ENCODE assay signal across 18 mouse cellular contexts in genomic region chr7:109448060-109448459, GRCm38 (mm10). TPM values are rescaled to one million over a fixed set of nuclear protein-coding genes. Genes with fewer than 3 reads are reported as not detected.
"Had no signal": no experiment of that assay in that cellular context is flagged by ENCODE, and none has a peak within 500 bp of the region (broad histone marks: within the 10 kb centered on the region; RNA-seq: fewer than 3 reads in every experiment).

No protein-coding gene starts in this region.

- H3K4me3 ChIP-seq: neural tube, embryonic 15.5 days; stomach, embryonic 15.5 days had no signal

- H3K4me1 ChIP-seq: neural tube, embryonic 15.5 days; stomach, embryonic 15.5 days had no signal

- H3K27ac ChIP-seq: neural tube, embryonic 15.5 days; stomach, embryonic 15.5 days; stomach, postnatal 0 days had no signal

- H3K36me3 ChIP-seq: neural tube, embryonic 15.5 days; stomach, embryonic 15.5 days had no signal

- DNase-seq: retina, postnatal 1 day; right cerebral cortex, adult 18-20 months; right cerebral cortex, postnatal 14 days; right cerebral cortex, postnatal 25 days; right cerebral cortex, postnatal 4 days; spleen, adult 18-20 months; thymus, adult 18-20 months; thymus, adult 2 months; thymus, postnatal 14 days; thymus, postnatal 25 days; thymus, postnatal 36 days; thymus, postnatal 4 days had no signal

- H3K4me2 ChIP-seq: neural tube, embryonic 15.5 days; stomach, embryonic 15.5 days had no signal

- H3K9me3 ChIP-seq: neural tube, embryonic 15.5 days; stomach, embryonic 15.5 days had no signal

- H3K27me3 ChIP-seq: neural tube, embryonic 15.5 days; stomach, embryonic 15.5 days had no signal

- H3K9ac ChIP-seq: neural tube, embryonic 15.5 days; stomach, embryonic 15.5 days had no signal

RNA-seq across cellular contexts. Expression of gene Stk33, which starts 9.2 kb away (rescaled TPM):
- total RNA-seq: neutrophil, adult 5-6 weeks had no signal
- polyA plus RNA-seq: small intestine, adult 2 months; spleen, adult 2 months had no signal
